Mouse (Mus musculus): ENCODE data around the gene Abca3.

Abca3 gene

GRCm38 (mm10) chr17:24351760-24352357, at the start of gene Abca3:
TSS of gene Abca3 (plus strand) at chr17:24351950.
- peak; percentile 97 to 98 for DNase-seq (ENCODE audit: inconsistent age in 2 of 2, low spot score in 1 of 2)

GRCm38 (mm10) chr17:24307500-24307899, 44.2 kb upstream of the Abca3 start:
- peak; percentile 42 to 73 for DNase-seq (ENCODE audit: inconsistent age in 2 of 2, low spot score in 1 of 2)

- DNase-seq (ENCODE audit: inconsistent age in 2 of 2, low spot score in 1 of 2), result no peak
Measured at GRCm38 (mm10) chr17:24320826-24321225, 30.9 kb upstream of the Abca3 start.

GRCm38 (mm10) chr17:24325051-24325450, 26.7 kb upstream of the Abca3 start:
- no peak for DNase-seq (ENCODE audit: inconsistent age in 2 of 2, low spot score in 1 of 2)

GRCm38 (mm10) chr17:24327656-24328055, 24.1 kb upstream of the Abca3 start:
- DNase-seq (ENCODE audit: inconsistent age in 2 of 2, low spot score in 1 of 2), result no peak

- DNase-seq (ENCODE audit: inconsistent age in 2 of 2, low spot score in 1 of 2), result no peak
Measured at GRCm38 (mm10) chr17:24344672-24345071, 7.1 kb upstream of the Abca3 start.

GRCm38 (mm10) chr17:24346831-24347230, 4.9 kb upstream of the Abca3 start:
- DNase-seq (ENCODE audit: inconsistent age in 2 of 2, low spot score in 1 of 2), result no peak

GRCm38 (mm10) chr17:24349176-24349575, 2.6 kb upstream of the Abca3 start:
- DNase-seq (ENCODE audit: inconsistent age in 2 of 2, low spot score in 1 of 2), result no peak

GRCm38 (mm10) chr17:24350926-24351759, 607 bp upstream of the Abca3 start, which contains the start of gene Abca17:
TSS of gene Abca17 (minus strand) at chr17:24351068.
- DNase-seq (ENCODE audit: inconsistent age in 2 of 2, low spot score in 1 of 2), result peak; percentile 36 to 68

- DNase-seq (ENCODE audit: inconsistent age in 2 of 2, low spot score in 1 of 2), result no peak
Measured at GRCm38 (mm10) chr17:24352370-24353194, 832 bp downstream of the Abca3 start.

- no peak for DNase-seq (ENCODE audit: inconsistent age in 2 of 2, low spot score in 1 of 2)
Measured at GRCm38 (mm10) chr17:24353960-24354359, 2.2 kb downstream of the Abca3 start.

GRCm38 (mm10) chr17:24355284-24355683, 3.5 kb downstream of the Abca3 start:
- DNase-seq (ENCODE audit: inconsistent age in 2 of 2, low spot score in 1 of 2), result no peak

- DNase-seq (ENCODE audit: inconsistent age in 2 of 2, low spot score in 1 of 2), result no peak
Measured at GRCm38 (mm10) chr17:24359006-24359405, 7.3 kb downstream of the Abca3 start.

GRCm38 (mm10) chr17:24359903-24360302, 8.2 kb downstream of the Abca3 start:
- no peak for DNase-seq (ENCODE audit: inconsistent age in 2 of 2, low spot score in 1 of 2)

- peak in 1 of 2 experiments; percentile 44 for DNase-seq (ENCODE audit: inconsistent age in 2 of 2, low spot score in 1 of 2)
Measured at GRCm38 (mm10) chr17:24360841-24361240, 9.1 kb downstream of the Abca3 start.

- no peak for DNase-seq (ENCODE audit: inconsistent age in 2 of 2, low spot score in 1 of 2)
Measured at GRCm38 (mm10) chr17:24361291-24361690, 9.5 kb downstream of the Abca3 start.

GRCm38 (mm10) chr17:24362527-24362926, 10.8 kb downstream of the Abca3 start:
- DNase-seq (ENCODE audit: inconsistent age in 2 of 2, low spot score in 1 of 2), result no peak

- DNase-seq (ENCODE audit: inconsistent age in 2 of 2, low spot score in 1 of 2), result no peak
Measured at GRCm38 (mm10) chr17:24364461-24364860, 12.7 kb downstream of the Abca3 start.

GRCm38 (mm10) chr17:24365863-24366262, 14.1 kb downstream of the Abca3 start:
- no peak for DNase-seq (ENCODE audit: inconsistent age in 2 of 2, low spot score in 1 of 2)

- DNase-seq (ENCODE audit: inconsistent age in 2 of 2, low spot score in 1 of 2), result no peak
Measured at GRCm38 (mm10) chr17:24375094-24375712, 23.5 kb downstream of the Abca3 start.

GRCm38 (mm10) chr17:24375886-24376285, 24.1 kb downstream of the Abca3 start:
- no peak for DNase-seq (ENCODE audit: inconsistent age in 2 of 2, low spot score in 1 of 2)

Measured in adrenal gland, adult (tissue).